Mouse (Mus musculus) lung, postnatal 0 days (tissue): ENCODE data around the gene Naga.

Experiments
- CTCF ChIP-seq: IDR thresholded peaks from 2 replicates; pipeline ENCODE4 v1.5.1; 2016; ENCODE audit warnings: antibody characterized with exemption, mild to moderate bottlenecking
- EP300 ChIP-seq: IDR thresholded peaks from 2 replicates; pipeline ENCODE4 v1.6.1; 2016; ENCODE audit warnings: antibody characterized with exemption, mild to moderate bottlenecking, control low read depth

DNA sequence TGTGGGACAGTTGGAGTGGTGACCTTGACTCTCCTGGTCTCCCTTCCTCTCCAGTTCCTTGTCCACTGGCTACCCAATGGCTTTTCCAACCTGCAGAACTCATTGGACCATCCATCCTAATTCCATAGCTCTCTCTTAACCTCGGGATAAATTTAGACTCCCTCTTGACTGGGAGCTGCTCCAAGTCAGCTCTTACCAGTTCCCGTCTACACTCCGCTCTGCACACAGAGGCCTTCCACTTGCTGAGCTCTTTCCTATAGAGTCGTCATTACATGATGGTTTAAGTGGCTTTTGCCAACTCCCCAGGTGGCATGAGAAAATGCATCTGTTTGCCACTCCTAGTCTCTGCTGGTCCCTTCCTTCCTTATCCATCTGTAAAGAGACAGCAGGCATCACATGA is 58.1 kb downstream of the Naga start:
- TF ChIP-seq EP300 (no peak), CTCF (no peak)
